ENCODE assay signal across 8 mouse cellular contexts in the genomic region with DNA sequence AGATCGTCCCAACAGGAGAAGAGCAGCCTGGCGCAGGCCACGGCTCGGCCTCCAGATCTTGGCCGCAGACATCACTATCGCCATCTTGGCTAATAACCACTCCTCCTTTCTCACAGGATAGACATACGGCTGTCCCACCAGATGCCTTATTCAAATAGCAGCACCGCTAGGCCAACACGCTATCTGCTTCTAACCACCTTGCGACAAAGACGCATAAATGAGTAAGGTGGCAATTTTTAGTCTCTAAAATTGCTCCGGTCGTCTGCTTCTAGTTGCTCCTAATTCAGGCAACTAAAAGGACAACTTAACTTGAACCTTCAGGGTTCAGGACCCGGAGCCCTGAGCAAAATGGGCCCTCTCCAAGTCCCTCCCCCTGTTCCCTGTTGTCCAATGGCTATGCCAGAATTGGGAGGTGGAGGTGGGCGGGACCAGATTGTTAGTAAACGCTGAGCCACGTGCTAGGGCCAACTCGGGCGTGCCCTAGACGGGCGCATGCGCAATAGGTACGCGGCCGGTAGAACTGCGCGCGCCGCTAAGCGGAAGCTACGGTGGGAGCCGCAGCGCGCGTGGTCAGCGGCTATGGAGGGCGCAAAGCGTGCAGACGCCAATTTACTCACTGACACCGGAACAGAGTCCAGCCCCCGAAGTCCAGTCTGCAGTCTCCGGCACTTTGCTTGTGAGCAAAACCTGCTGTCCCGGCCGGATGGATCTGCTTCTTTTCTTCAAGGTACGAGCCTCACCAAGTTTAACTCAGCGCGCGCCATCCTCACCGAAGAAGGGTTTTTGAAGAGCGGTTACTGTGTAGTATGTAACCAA. TPM values are rescaled to one million over a fixed set of nuclear protein-coding genes. Genes with fewer than 3 reads are reported as not detected.
DNase-seq lines count a peak whose midpoint lies in the region; ATAC-seq and TF ChIP-seq lines count a peak whose summit lies in the region.

Gene Bckdha, minus strand, starts transcription at position 325 of the 816 bp plus-strand sequence.
Gene Exosc5, plus strand, starts transcription at position 508 of the 816 bp plus-strand sequence.

- peak within 1 kb of the TSS; percentile 41 for H3K27ac ChIP-seq in heart, embryonic 12.5 days (ENCODE audit: poor library complexity, severe bottlenecking)
- H3K27ac ChIP-seq in kidney, postnatal 0 days = peak within 1 kb of the TSS; percentile 85
- peak within 1 kb of the TSS; percentile 58; the same call in 1 of the 2 replicates for H3K27ac ChIP-seq in liver, embryonic 11.5 days (ENCODE audit: low read depth, low read length)
- H3K27ac ChIP-seq in stomach, embryonic 14.5 days (ENCODE audit: low read length) = peak within 1 kb of the TSS; percentile 62; the same call in 1 of the 2 replicates

- H3K9me3 ChIP-seq in heart, embryonic 12.5 days (replicated peaks) = no peaks in the 10 kb centered on the region
- no peaks in the 10 kb centered on the region for H3K9me3 ChIP-seq in kidney, postnatal 0 days (replicated peaks; ENCODE audit: low read length)
- no peaks in the 10 kb centered on the region for H3K9me3 ChIP-seq in liver, embryonic 11.5 days (ENCODE audit: control insufficient read depth, low read length)
- H3K9me3 ChIP-seq in stomach, embryonic 14.5 days (ENCODE audit: control insufficient read depth, low read depth, low read length) = no peaks in the 10 kb centered on the region

- peaks cover 17% of the 10 kb centered on the region for H3K36me3 ChIP-seq in heart, embryonic 12.5 days
- peaks cover 4% of the 10 kb centered on the region; the same call in 1 of the 2 replicates for H3K36me3 ChIP-seq in kidney, postnatal 0 days (ENCODE audit: insufficient read depth, low read length)
- peaks cover 9% of the 10 kb centered on the region; the same call in 1 of the 2 replicates for H3K36me3 ChIP-seq in liver, embryonic 11.5 days (ENCODE audit: control insufficient read depth, insufficient read depth, low read length)
- H3K36me3 ChIP-seq in stomach, embryonic 14.5 days (ENCODE audit: control insufficient read depth, insufficient read depth, low read length) = 0 out of 2 replicates have a peak, but pooled peaks cover 4% of the 10 kb centered on the region

- peak within 1 kb of the TSS; percentile 72 for H3K4me3 ChIP-seq in heart, embryonic 12.5 days
- H3K4me3 ChIP-seq in kidney, postnatal 0 days (replicated peaks; ENCODE audit: low read depth, low read length) = peak within 1 kb of the TSS; percentile 59
- peak within 1 kb of the TSS; percentile 80 for H3K4me3 ChIP-seq in liver, embryonic 11.5 days (ENCODE audit: low read depth, low read length)
- H3K4me3 ChIP-seq in stomach, embryonic 14.5 days (ENCODE audit: low read depth, low read length) = peak within 1 kb of the TSS; percentile 68

- under 1% methylated on average over 50 of the region's 50 CpGs for WGBS in heart, embryonic 12.5 days
- under 1% methylated on average over 50 of the region's 50 CpGs for WGBS in kidney, postnatal 0 days
- under 1% methylated on average over 50 of the region's 50 CpGs for WGBS in liver, embryonic 11.5 days
- under 1% methylated on average over 50 of the region's 50 CpGs for WGBS in stomach, embryonic 14.5 days

- peak; percentile 97 for ATAC-seq in erythroid progenitor cell, adult 5-6 weeks (replicated peaks; ENCODE audit: low FRiP score, poor library complexity, severe bottlenecking)
- ATAC-seq in heart, embryonic 12.5 days (ENCODE audit: insufficient number of reproducible peaks, low FRiP score) = peak; percentile 100
- ATAC-seq in kidney, postnatal 0 days (replicated peaks; ENCODE audit: low FRiP score, low read depth) = peak; percentile 99
- ATAC-seq in liver, embryonic 11.5 days (replicated peaks; ENCODE audit: low FRiP score) = peak; percentile 98
- peak; percentile 99 for ATAC-seq in stomach, embryonic 14.5 days (ENCODE audit: insufficient number of reproducible peaks, insufficient read depth, low FRiP score, low read depth)

- DNase-seq in CD4-positive helper T cell, adult 2 months (ENCODE audit: low read depth, low spot score) = peak; percentile 99
- DNase-seq in brain, embryonic 18.5 days (ENCODE audit: low read depth, low spot score) = peak; percentile 99
- peak; percentile 100 for DNase-seq in kidney, postnatal 0 days (ENCODE audit: low spot score)
- peak; percentile 94 for DNase-seq in liver, embryonic 11.5 days (ENCODE audit: low spot score)
- peak; percentile 99 for DNase-seq in naive thymus-derived CD4-positive, alpha-beta T cell, adult 2 months (ENCODE audit: low read depth)

- peak within 1 kb of the TSS; percentile 82 for H3K4me2 ChIP-seq in heart, embryonic 12.5 days
- peak within 1 kb of the TSS; percentile 84 for H3K4me2 ChIP-seq in kidney, postnatal 0 days (ENCODE audit: low read length)
- peak within 1 kb of the TSS; percentile 90 for H3K4me2 ChIP-seq in liver, embryonic 11.5 days
- peak within 1 kb of the TSS; percentile 87 for H3K4me2 ChIP-seq in stomach, embryonic 14.5 days (replicated peaks; ENCODE audit: low read depth, low read length)

- H3K9ac ChIP-seq in heart, embryonic 12.5 days = peak within 1 kb of the TSS; percentile 80
- peak within 1 kb of the TSS; percentile 73 for H3K9ac ChIP-seq in kidney, postnatal 0 days (ENCODE audit: low read depth, low read length)
- H3K9ac ChIP-seq in liver, embryonic 11.5 days (ENCODE audit: low read depth, low read length) = peak within 1 kb of the TSS; percentile 82
- peak within 1 kb of the TSS; percentile 64 for H3K9ac ChIP-seq in stomach, embryonic 14.5 days (replicated peaks; ENCODE audit: low read depth, low read length)

- H3K27me3 ChIP-seq in heart, embryonic 12.5 days (replicated peaks) = no peaks in the 10 kb centered on the region
- H3K27me3 ChIP-seq in kidney, postnatal 0 days (ENCODE audit: insufficient read depth, low read length) = no peaks in the 10 kb centered on the region
- no peaks in the 10 kb centered on the region for H3K27me3 ChIP-seq in liver, embryonic 11.5 days (replicated peaks; ENCODE audit: control insufficient read depth, insufficient read depth, low read length)
- H3K27me3 ChIP-seq in stomach, embryonic 14.5 days (ENCODE audit: control insufficient read depth, insufficient read depth, low read length) = no peaks in the 10 kb centered on the region

- peaks cover 23% of the 10 kb centered on the region for H3K4me1 ChIP-seq in heart, embryonic 12.5 days (replicated peaks)
- 0 out of 2 replicates have a peak, but pooled peaks cover 4% of the 10 kb centered on the region for H3K4me1 ChIP-seq in kidney, postnatal 0 days (replicated peaks; ENCODE audit: insufficient read depth, low read length)
- peaks cover 9% of the 10 kb centered on the region; the same call in 1 of the 2 replicates for H3K4me1 ChIP-seq in liver, embryonic 11.5 days (replicated peaks; ENCODE audit: control insufficient read depth, insufficient read depth, low read length)
- H3K4me1 ChIP-seq in stomach, embryonic 14.5 days (ENCODE audit: control insufficient read depth, insufficient read depth, low read length) = peaks cover 8% of the 10 kb centered on the region; the same call in 1 of the 2 replicates

- TF ChIP-seq CTCF in kidney, postnatal 0 days (IDR thresholded peaks at IDR 0.05; ENCODE audit: low read depth) = no peak

RNA-seq across cellular contexts. Expression of gene Bckdha, which starts in this region (rescaled TPM):
- total RNA-seq in erythroid progenitor cell, adult 5-6 weeks (2015; ENCODE audit: low replicate concordance) = 6.7 and 10.5 TPM in 2 replicates
- total RNA-seq in erythroid progenitor cell, adult 5-6 weeks (2017; ENCODE audit: low replicate concordance) = 3.2 and 11.4 TPM in 2 replicates
- polyA plus RNA-seq in heart, embryonic 12.5 days (2016; fragmentation: Nextera tagmentation; extraction: Ambion mirVana) = 48.1 and 52.9 TPM in 2 replicates
- polyA plus RNA-seq in kidney, postnatal 0 days (2015; fragmentation: Nextera tagmentation; extraction: Ambion mirVana) = 90.1 and 96.3 TPM in 2 replicates
- polyA plus RNA-seq in liver, embryonic 11.5 days (2014; fragmentation: Nextera tagmentation; extraction: Ambion mirVana) = 34.2 and 35.5 TPM in 2 replicates
- 48.6 and 52.2 TPM in 2 replicates for polyA plus RNA-seq in stomach, embryonic 14.5 days (2014; fragmentation: Nextera tagmentation; extraction: Ambion mirVana)

RNA-seq across cellular contexts. Expression of gene Exosc5, which starts in this region (rescaled TPM):
- 16.2 and 23.1 TPM in 2 replicates for total RNA-seq in erythroid progenitor cell, adult 5-6 weeks (2015; ENCODE audit: low replicate concordance)
- 4.9 and 11.7 TPM in 2 replicates for total RNA-seq in erythroid progenitor cell, adult 5-6 weeks (2017; ENCODE audit: low replicate concordance)
- polyA plus RNA-seq in heart, embryonic 12.5 days (2016; fragmentation: Nextera tagmentation; extraction: Ambion mirVana) = 35.3 and 37.2 TPM in 2 replicates
- polyA plus RNA-seq in kidney, postnatal 0 days (2015; fragmentation: Nextera tagmentation; extraction: Ambion mirVana) = 76.8 and 78.6 TPM in 2 replicates
- polyA plus RNA-seq in liver, embryonic 11.5 days (2014; fragmentation: Nextera tagmentation; extraction: Ambion mirVana) = 125 and 139 TPM in 2 replicates
- polyA plus RNA-seq in stomach, embryonic 14.5 days (2014; fragmentation: Nextera tagmentation; extraction: Ambion mirVana) = 72.9 and 83.0 TPM in 2 replicates

Comparison
In these comparisons a context has a peak if more than half of its experiments do, and no peak if none do; other contexts are left out.
1. Peak in every context shown above with its lines: DNase-seq, ATAC-seq, H3K4me3 ChIP-seq and H3K27ac ChIP-seq.